Mouse (Mus musculus) spleen, adult 12 weeks (tissue): ENCODE measurements around the gene Itih2.

Experiments used
- DNase-seq: peaks from one replicate; pipeline ENCODE4 v3.0.0; 2022; ENCODE audit warnings: low spot score

The Itih2 gene

DNA sequence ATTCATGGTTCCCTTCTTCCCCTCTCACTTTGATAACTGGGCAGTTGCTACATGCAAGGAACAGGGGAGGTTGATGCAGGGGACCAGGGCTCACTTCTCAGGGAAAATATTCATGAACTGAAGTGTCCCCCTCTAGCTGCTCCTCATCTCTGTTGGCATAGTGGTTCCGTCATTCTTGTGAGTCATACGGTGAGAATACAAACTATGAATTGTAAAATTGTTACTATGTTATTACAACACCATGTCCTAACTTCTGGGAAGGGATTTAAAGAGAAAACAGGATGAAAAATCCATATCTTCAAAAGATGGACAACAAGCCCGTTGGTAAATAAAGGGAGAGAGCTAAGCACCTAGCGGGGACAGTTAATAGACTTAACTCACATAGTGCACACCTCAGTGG, at the start of gene Itih2:
Gene Itih2, minus strand, starts transcription at position 101 of the 400 bp plus-strand sequence.
- DNase-seq = no peak

DNA sequence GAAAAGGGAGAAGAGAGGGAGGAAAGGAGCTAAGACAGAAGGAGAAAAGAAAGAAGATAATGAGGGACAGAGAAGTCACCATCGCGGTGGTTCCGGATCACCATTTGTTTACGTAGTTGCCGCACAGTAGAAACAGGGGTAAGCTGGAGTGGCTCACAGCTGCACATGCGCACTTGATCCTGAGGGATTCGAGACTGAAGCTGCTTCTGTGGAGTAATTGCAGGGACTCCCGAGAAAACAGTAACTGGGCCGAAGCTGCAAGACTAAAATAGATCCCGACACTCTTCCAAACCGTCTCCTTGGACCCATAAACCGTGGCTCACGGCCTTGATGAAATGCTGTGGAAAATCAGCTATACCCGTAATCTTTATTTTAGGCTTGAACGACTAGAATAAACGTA, 38.8 kb upstream of the Itih2 start:
- no peak for DNase-seq

DNA sequence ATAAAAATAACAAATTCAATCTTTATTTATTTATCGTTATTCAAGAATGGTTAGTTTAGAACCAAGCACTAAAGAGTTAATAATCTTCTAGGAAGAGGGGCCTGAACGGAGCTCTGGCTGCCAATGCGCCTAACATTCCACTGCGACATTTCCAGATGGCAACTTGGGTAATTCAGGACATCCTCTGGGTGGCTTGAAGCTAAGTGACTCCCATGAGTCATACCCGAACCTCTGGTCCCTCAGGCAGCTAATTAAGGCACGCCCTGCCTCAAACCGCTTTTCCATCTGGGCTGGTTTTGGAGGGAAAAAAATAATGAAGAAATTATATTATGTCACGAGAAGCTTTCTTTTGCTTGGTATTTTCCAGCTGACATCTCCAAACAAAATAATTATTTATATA, 36.8 kb upstream of the Itih2 start:
- DNase-seq = no peak

DNA sequence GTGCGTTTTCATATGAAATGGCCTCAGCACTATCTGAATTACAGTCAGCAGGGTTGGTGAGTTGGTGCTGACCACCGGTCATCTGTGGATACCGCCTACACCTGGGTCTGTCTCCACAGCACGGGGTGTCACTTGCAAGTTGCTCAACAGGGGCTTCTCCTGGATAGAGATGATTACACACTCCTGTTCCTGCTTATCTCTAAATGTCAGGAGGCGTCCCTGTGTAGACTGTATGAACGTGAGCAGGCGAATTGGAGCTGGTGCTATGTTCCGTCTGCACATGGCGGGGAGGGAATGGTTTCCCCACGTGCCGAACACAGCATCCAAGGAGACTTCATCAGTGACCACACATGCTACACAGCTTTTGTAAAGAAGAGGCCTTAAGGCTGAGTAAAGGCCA, 36.1 kb upstream of the Itih2 start:
- DNase-seq = no peak

DNA sequence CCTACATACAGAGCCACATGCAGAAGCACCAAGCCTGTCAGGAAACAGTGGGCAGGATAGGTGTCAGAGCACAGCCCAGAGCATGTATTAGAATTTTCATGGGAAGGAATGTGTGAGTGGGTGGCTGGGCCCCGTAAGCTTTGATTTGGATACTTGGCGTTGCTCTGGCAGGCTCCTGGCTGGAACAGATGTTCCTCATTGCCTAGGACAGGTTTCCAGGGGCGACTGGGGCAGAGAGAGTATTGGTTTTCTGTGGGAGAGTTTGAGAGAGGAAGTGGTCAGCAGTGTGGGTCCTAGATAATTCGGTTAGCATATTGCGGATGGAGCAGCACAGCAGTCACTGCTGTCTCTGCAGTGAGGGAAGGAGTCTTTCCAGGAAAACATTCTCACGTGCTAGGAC, 35.4 kb upstream of the Itih2 start:
- no peak for DNase-seq

DNA sequence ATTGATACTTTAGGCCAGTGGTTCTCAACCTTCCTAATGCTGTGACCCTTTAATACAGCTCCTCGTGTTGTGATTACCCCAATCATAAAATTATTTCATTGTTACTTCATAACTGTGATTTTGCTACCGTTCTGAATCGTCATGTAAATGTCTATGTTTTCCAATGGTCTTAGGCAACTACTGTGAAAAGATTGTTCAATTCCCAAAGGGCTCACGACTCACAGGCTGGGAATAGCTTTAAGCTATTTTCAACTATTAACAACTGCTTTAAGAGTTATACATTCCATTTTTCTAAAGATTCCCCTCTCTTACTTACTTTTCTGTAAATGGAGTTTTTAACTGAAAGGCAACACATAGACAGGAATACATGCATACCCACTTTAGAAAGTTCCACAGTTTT, 30.8 kb upstream of the Itih2 start:
- DNase-seq = no peak

DNA sequence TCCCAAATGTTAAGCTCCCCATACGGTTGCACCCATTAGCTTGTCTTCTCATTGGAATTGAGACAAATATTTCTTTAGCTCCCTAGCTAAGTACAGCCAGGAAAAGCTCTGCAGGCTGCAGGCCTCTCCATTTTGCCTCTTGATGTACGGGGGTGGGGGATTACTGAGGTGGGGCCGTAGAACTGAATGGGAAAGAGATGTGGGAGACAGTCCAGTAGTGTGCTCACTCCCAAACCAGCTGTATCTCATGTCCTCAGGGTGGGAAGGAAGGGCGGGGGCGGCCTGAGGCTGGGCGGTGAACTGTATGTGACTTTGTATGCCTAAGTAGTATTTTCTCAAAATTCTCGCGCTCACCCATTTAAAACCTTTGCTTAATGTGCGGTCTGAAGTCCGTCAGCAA, 26.0 kb upstream of the Itih2 start:
- no peak for DNase-seq

DNA sequence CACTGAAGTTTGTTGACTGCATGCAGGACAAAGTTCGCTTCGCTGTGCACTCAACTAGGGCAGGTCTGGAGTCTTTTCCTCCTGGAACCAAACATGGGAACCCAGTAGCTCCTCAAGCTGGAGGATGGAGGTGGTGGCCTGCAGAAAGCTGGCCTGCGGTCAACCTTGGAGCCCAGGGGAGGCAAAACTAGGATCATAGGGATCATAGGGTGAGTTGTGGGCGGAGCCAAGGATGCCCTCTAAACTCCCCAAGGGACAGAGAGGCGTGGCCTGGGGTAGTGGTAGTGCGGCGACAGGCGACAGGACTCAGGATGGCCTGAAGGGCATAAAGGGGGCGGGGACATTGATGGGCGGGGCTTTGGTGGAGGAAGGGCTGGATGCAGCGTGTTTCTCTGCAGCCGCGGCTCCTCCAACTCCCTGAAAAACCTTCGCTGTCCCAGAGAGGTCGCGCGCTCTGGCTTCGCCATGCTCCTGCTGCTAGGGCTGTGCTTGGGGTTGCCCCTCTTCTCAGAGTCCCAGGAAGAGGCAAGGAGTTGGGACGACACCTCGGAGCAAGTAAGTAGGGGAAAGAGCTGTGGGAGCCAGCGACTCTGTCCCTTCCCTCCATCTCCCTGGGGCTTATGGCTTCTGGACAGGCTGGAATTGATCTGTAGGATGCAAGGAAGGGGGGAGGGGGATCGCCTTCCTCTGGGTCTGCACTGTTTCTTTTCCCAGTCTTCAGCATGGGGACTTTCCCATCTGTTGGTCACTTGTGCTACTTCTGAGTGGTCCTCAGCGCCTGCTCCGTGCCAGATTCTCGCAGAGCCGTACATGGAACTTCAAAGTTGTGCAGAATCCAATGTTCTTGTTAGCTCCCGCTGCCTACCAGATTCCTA, 22.2 kb upstream of the Itih2 start, which contains the start of gene Itih5:
Gene Itih5, plus strand, starts transcription at position 371 of the 875 bp plus-strand sequence.
- peak; percentile 21 for DNase-seq

DNA sequence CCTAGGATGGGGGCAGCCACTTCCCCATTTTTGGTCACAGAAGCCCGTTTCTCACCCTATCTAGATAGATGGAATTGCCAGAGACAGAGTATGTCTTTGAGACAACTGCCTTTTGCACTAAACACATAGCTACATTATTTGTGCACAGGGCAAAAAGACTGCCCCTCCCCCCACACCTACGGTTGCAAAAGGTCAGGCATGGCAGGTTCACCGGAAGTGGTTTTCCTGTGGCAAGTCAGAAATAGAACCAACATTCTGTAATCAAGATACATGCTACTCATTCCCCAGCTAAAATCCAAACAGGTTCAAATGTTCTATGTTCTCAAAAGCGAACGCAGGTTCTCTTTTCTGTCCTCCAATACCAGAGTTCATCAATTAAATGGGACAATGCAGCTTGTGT, 21.4 kb upstream of the Itih2 start:
- no peak for DNase-seq

DNA sequence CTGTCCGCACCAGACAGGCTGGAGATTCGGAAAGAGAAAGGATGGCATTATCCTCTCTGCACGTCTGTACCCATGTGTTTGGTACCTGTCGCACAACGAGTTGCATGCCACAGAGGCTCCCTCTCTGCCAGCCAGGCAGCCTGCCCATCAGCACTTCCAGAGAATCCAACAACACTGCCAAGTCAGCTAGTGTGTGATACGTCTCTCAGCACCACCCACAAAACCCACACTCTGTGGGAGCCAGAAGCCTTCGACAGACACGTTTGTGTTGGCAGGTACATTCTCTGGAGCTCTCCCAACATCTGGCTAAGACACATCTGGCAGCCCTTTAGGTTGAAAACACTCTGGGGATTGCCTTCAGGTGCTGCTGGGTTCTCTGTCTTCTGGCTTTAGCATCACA, 16.0 kb upstream of the Itih2 start:
- no peak for DNase-seq

DNA sequence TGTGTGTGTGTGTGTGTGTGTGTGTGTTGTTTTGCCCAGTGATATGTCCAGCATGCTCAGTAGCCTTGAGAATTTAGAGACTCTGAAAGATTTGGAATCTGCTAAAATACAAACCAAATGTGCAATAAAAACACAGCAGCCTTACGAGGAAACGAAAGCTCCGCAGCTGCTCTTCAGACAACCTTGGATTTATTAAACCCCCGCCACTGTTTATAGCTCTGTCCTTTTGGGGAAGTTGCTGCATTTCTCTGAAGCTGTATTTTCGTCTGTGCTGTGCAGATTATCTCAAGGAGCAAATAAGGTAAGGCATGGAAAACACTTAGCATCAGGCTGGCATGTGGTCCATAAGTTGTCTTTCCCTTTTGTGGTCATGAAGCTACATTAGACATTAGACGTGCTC, 14.3 kb upstream of the Itih2 start:
- DNase-seq = no peak

DNA sequence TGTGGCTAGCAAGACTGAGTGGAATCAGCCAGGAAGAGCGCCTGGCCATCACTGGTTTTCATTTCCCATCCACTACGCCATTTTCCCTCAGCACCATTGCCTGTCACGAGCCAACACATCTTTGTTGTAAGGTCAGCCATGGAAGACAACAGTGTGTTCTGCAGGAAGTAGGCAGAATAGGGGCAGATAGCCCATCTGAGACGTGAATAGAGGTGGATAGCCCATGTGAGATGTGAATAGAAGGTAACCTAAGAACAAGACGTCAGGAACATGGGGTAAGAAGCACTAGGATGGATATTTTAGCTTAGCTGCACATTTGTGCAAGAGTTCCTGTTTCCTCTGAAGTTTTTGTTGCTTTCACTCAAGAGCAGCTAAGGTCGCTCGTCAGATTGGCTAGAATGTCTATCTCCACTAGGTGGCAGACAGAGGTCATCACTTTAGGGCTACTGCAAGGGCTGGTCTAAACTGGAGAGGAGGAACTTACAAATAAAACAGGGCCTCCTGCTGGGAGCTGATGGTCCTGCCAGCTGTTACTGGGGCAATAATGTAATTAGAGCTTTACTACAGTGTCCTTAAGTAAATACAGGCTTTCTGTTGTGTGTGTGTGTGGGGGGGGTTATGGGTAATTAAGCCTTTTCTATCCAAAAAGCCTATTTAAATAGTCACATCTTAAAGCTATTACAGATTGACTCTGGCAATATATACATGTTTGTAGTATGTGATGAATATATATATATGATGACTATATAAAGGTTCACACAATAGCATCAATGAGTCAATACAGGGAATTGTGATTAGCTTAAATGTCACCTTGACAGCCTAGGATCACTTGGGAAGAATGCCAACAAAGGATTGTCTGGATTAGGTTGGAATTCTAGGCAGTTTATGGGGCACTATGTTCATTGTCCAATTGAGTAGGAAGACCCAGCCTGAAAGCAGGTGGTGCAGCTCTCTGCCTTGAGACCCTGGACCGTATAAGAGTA, 11.6 kb upstream of the Itih2 start:
- DNase-seq = peak; percentile 29

DNA sequence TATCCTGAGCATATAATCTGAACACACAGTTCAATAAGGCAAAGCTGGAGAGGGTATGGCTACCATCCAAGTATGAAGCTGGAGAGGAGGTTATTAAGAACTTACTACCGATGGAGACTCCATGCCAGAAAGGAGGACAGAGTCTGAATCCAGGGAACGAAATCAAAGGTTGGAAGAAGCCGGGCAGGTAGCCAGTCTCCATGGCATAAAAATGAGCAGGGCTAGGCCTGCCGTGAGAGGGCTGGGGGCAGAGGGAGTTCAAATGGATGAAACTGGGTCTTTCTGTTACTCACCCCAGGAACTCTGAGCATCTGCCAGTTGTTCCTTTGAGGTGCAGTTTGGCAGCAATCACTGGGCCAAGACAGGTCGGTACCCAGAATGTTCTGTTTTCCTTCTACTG, 9.3 kb upstream of the Itih2 start:
- DNase-seq = no peak

DNA sequence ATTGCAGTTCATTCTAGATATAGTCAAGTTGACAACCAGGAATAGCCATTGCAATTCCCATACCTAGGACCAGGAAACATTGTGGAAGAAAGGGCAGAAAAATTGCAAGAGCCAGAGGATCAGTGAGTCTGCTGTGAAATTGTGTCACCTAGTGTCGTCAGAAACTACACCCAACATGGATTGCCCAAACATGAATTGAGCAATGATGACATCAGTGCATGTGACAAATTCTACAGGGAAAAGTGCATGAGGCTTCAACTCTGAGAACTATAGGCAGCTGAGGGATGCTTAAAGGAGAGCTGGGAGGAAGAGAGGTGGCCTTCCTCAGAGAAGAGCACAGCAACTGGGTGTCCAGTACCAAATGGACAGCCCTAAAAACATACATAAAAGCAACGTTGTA, 6.1 kb upstream of the Itih2 start:
- DNase-seq = no peak

DNA sequence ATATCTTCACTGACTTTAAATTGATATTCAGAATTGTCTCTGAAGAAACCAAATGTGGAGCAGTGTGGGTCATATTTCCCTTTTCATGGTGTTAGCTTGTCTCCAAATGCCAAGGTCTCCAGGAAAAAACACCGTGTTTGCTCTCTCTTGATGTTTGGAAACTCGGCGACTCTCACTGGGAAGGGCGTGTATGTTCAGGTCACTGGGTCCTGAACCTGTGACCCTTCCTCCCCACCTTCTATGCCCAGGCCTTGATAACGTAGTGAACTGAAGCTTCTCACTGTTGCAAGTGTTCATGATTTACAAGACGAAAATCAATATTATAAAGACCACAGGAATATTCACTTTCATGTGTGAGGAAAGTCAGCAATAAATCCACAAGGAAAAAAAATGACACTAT, 2.7 kb upstream of the Itih2 start:
- no peak for DNase-seq

DNA sequence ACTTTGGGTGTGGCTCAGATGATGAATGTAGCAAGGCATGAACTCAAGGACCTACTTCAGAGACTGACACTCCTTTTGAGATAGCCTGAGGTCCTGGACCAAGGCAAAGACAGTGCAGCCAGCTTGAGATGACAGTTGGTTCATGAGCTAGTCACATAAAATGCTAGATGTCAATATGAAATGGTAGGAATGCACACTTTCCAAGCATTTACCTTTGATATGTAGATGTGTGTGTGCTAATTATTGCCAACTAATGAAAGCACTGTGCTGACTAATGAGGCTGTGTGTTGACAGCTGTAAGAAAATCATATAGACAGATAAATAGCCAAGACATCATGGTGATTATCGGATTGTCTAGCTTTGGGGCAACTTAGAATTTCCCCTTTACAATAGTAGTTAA, 932 bp upstream of the Itih2 start:
- DNase-seq = no peak

DNA sequence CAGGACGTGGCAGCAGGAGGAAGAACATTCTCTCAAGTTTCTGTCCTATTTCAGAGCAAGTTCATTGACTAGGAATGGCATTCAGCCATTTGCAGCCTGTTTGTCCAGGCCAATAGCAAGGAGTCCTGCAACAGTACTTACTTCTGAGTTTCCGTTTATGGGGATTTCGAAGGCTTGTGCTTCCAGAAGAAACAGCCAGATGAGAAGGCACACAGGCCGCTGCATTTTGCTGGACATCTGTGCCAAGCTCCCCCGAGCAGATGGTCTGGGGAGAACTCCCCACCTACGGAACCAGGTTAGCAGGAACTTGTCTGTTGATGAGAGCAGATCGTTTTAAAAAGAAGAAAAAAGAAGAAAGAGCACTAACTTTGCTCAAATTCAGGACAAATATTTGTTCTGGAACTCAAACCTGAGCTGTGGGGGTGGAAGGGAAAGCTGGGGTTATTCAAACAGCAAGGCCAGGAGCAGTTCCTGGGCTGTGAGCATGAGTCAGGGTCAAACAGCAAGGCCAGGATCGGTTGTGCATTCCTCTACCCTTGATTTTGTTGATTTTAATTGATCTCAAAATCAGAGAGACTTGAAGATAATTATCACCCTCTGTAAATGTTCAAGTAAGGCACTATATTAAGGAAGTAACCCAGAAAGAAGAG, 730 bp downstream of the Itih2 start:
- DNase-seq = no peak

DNA sequence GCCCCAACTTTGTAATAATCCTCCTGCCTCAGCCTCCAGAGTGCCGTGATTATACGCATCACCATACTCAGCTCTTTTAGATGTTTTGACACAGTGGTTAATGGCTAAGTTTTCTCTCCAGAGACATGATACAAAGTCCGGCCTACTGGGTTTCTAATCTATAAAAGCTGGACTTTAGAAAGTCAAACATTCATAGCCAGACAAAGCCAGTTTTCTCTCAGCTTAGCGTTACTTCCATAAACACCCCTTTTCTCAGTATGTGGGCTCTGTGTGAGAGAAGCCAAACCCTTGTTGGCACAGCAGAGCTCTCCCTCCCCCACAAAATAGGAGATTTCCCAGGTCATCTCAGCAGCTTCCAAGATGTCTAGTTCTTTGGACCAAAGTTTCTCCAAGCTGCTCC, 2.6 kb downstream of the Itih2 start:
- DNase-seq = no peak

DNA sequence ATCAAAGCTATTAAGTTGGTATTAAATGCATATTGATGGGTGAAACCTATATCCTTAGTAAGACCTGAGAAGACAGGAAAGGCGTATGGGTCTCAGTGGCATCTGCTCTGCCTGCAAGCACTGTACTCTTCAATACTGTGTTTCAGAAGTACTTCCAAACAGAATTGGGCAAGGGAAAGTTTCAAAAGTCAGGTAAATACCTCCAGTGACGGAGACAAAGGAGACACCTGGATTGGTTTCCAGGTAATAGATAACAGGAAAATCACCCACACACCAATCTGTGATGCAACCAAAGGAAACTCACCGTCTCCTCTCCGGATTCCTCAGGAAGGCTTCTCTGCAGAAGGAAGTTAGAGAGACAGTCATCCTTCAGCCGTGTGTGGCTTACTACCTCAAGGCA, 3.7 kb downstream of the Itih2 start:
- DNase-seq = no peak

DNA sequence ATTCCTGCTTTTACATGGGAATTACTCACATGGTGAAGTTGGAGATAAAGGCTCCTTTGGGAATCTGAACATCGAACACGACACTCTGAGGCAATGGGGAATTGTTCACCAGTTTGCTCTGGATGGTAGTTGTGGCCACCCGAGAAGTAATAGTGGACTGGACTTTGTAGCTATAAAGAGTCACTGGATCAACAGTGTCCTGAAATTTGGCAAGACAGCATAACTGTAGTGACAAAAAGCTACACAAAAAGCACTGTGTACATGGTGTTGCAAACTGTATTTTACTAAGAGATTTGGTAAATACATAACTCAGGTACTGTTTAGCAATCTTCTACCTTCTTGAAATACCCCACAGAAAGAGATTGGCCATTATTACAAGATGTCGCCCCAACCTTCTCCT, 5.1 kb downstream of the Itih2 start:
- DNase-seq = no peak

DNA sequence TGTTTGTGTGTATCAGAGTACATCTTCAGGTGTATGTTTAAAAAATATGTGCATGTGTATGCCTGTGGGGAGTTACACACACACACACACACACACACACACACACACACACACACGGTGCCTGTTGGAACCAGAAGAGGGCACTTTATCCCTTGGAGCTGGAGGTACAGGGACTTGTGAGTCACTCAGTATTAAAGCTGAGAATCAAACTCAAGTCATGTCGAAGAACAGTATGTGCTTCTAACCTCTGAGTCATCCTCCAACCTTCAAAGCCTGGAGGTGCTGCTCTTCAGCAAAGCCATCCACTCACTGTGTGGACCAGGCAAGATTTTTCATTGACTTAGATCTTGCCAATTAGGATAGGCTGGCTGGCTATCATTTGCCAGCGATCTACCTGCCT, 9.4 kb downstream of the Itih2 start:
- no peak for DNase-seq

DNA sequence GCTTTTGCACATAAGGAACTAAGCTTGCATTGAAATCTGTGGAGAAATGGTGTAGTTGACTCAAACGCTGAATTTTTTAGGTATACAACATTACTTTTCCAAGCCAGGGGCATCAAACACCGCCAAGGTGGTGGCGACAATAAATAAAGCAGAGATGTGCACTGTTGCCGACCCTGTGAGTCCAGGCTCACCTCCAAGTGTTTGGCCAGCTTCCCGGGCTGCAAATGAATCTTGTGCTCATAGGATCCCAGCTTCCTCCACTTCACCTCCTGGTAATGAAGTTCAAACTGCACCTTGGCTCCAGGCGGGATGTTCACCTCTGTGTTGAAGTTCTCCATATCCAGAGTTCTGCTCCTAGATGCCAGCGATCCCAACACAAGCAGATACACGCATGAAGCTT, 11.9 kb downstream of the Itih2 start:
- DNase-seq = no peak

DNA sequence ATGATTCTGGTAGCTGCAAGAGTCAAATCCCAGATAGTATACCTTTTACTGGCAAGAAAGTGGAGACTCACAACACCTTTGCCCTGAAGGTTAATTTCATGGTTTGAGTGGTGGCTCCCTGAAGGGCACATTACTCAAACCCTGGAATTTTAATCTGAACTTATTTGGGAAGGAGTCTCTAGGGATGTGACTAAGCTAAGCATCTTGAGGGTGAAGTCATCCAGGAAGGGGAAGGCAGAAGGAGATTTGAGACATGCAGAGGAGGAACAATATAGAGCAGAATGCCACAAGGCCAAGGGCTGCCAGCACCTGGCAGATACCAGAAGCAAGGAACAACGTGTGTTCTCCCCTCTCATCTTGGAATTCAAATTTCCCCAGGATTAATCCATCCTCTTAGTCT, 12.4 kb downstream of the Itih2 start:
- no peak for DNase-seq
